Mouse (Mus musculus) ES-E14 (cell line): ENCODE results near the gene Nhlh1.

Experiments
- CHD2 ChIP-seq: IDR thresholded peaks from 2 replicates; pipeline ENCODE4 v1.6.1; 2014; ENCODE audit warnings: mild to moderate bottlenecking, low read depth, low read length, inconsistent platforms
- HCFC1 ChIP-seq: IDR thresholded peaks from 2 replicates; pipeline ENCODE4 v1.6.1; 2012; ENCODE audit warnings: low read length, inconsistent platforms, borderline replicate concordance; ENCODE audit not compliant: insufficient read depth
- MAFK ChIP-seq: IDR thresholded peaks from 2 replicates; pipeline ENCODE4 v1.6.1; 2014; ENCODE audit warnings: mild to moderate bottlenecking, low read depth, low read length, inconsistent platforms; ENCODE audit not compliant: insufficient read depth
- ZC3H11A ChIP-seq: IDR thresholded peaks from 2 replicates; pipeline ENCODE4 v1.6.1; 2012; ENCODE audit warnings: low read depth, mild to moderate bottlenecking, inconsistent platforms, low read length, borderline replicate concordance

DNA sequence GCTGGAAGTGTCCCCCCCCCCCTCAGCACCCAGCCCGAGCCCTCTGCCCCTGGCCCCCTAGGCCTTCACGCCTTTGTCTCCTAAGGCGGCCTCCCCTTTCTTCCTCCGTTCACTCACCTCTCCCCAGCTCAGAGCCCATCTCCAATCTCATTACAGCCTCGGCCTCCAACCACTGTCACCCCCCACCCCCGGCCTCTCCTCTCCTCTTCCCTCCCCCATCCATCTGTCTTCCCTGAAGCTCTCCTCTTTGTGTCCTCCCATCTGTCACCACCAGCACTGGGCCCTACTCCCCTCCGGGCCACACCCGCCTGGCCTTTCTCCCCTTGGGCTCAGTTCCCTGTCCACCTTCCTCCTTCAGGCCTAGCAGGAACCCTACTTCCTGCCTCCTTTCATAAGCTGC lies 3.8 kb upstream of the Nhlh1 start:
- TF ChIP-seq MAFK (no peak), ZC3H11A (no peak), CHD2 (no peak), HCFC1 (no peak)
